Comparison of ENCODE assay signal across 11 mouse cellular contexts in genomic region chr17:27968033-27968750, GRCm38 (mm10). TPM values are rescaled to one million over a fixed set of nuclear protein-coding genes. Genes with fewer than 3 reads are reported as not detected.
A peak's percentile ranks its signal among the peaks of the same experiment; 100 is the strongest.
DNase-seq lines count a peak whose midpoint lies in the region; ATAC-seq and TF ChIP-seq lines count a peak whose summit lies in the region.
"Had no signal": no experiment of that assay in that cellular context is flagged by ENCODE, and none has a peak within 500 bp of the region (broad histone marks: within the 10 kb centered on the region; RNA-seq: fewer than 3 reads in every experiment).

No protein-coding gene starts in this region.

- ATAC-seq in lung, postnatal 0 days: no peak
- ATAC-seq in frontal cortex, adult (ENCODE audit: low TSS enrichment): no peak

- H3K27me3 ChIP-seq in kidney, adult 2 months (replicated peaks; ENCODE audit: control insufficient read depth, insufficient read depth, low read length): no peaks in the 10 kb centered on the region
- no peaks in the 10 kb centered on the region for H3K27me3 ChIP-seq in spleen, adult 2 months (ENCODE audit: control insufficient read depth, insufficient read depth, low read length)
- no peaks in the 10 kb centered on the region for H3K27me3 ChIP-seq in lung, postnatal 0 days (replicated peaks; ENCODE audit: insufficient read depth, low read length)
- H3K27me3 ChIP-seq: midbrain, embryonic 12.5 days had no signal

- no peak for TF ChIP-seq POLR2A in kidney, adult 2 months (IDR thresholded peaks at IDR 0.05; ENCODE audit: low read depth, low read length)
- TF ChIP-seq POLR2A in spleen, adult 2 months (IDR thresholded peaks at IDR 0.05; ENCODE audit: low read depth, low read length): no peak

- TF ChIP-seq CTCF in kidney, adult 2 months (conservative IDR thresholded peaks at IDR 0.05; ENCODE audit: insufficient read depth, insufficient read length, low read depth, low read length): no peak
- TF ChIP-seq CTCF in spleen, adult 2 months (IDR thresholded peaks at IDR 0.05; ENCODE audit: extremely low read depth, insufficient read depth, insufficient read length, insufficient replicate concordance): no peak
- no peak for TF ChIP-seq CTCF in lung, postnatal 0 days (IDR thresholded peaks at IDR 0.05)

- peaks cover 49% of the 10 kb centered on the region for H3K4me1 ChIP-seq in kidney, adult 2 months (ENCODE audit: control insufficient read depth, insufficient read depth, low read length)
- H3K4me1 ChIP-seq in spleen, adult 2 months (ENCODE audit: control insufficient read depth, insufficient read depth, insufficient read length): peaks cover 2% of the 10 kb centered on the region; the same call in 1 of the 2 replicates
- peaks cover 28% of the 10 kb centered on the region; the same call in 1 of the 2 replicates for H3K4me1 ChIP-seq in lung, postnatal 0 days (ENCODE audit: insufficient read depth, low read depth, low read length)

- peak; percentile 46 for TF ChIP-seq EP300 in lung, postnatal 0 days (IDR thresholded peaks at IDR 0.05)

- H3K36me3 ChIP-seq in kidney, adult 2 months (ENCODE audit: control insufficient read depth, insufficient read depth, low read length): no peaks in the 10 kb centered on the region
- no peaks in the 10 kb centered on the region for H3K36me3 ChIP-seq in spleen, adult 2 months (ENCODE audit: control insufficient read depth, insufficient read depth, low read length)
- H3K36me3 ChIP-seq in lung, postnatal 0 days (ENCODE audit: insufficient read depth, low read length): no peaks in the 10 kb centered on the region
- H3K36me3 ChIP-seq: midbrain, embryonic 12.5 days had no signal

- 0 out of 2 replicates have a peak overlapping the region, but pooled peaks have one; percentile 5 for H3K27ac ChIP-seq in kidney, adult 2 months (ENCODE audit: insufficient read depth, low read depth, low read length)
- H3K27ac ChIP-seq in spleen, adult 2 months (ENCODE audit: insufficient read depth, low read length): 0 out of 2 replicates have a peak overlapping the region, but pooled peaks have one; percentile 8
- H3K27ac ChIP-seq in lung, postnatal 0 days (ENCODE audit: low read length): peak overlapping the region; percentile 84
- H3K27ac ChIP-seq: midbrain, embryonic 12.5 days had no signal

- H3K4me2 ChIP-seq in lung, postnatal 0 days (replicated peaks; ENCODE audit: low read depth, low read length): no peak overlapping the region
- H3K4me2 ChIP-seq: lung, embryonic 14.5 days; midbrain, embryonic 12.5 days had no signal

- WGBS in kidney, adult 2 months: 63% methylated on average over 9 of the region's 9 CpGs
- WGBS in spleen, adult 2 months: 83% methylated on average over 9 of the region's 9 CpGs
- 73% methylated on average over 9 of the region's 9 CpGs for WGBS in lung, postnatal 0 days

- no peak overlapping the region for H3K9ac ChIP-seq in lung, postnatal 0 days (replicated peaks; ENCODE audit: low read depth)
- H3K9ac ChIP-seq: lung, embryonic 14.5 days; midbrain, embryonic 12.5 days had no signal

- no peak overlapping the region for H3K4me3 ChIP-seq in kidney, adult 2 months (ENCODE audit: insufficient read depth, low read depth, low read length)
- no peak overlapping the region for H3K4me3 ChIP-seq in spleen, adult 2 months (ENCODE audit: extremely low read depth, insufficient read depth, insufficient read length)
- H3K4me3 ChIP-seq in lung, postnatal 0 days (ENCODE audit: low read depth, low read length): no peak overlapping the region
- H3K4me3 ChIP-seq: erythroblast, embryonic 14.5 days; midbrain, embryonic 12.5 days had no signal

- no peak for DNase-seq in kidney, adult 2 months
- no peak for DNase-seq in kidney, postnatal 14 days
- no peak for DNase-seq in spleen, adult 2 months (ENCODE audit: low read depth in 1 of 2, low spot score in 2 of 2)
- DNase-seq in spleen, adult 12 weeks (ENCODE audit: low spot score): no peak
- no peak for DNase-seq in lung, postnatal 0 days (ENCODE audit: low spot score)
- no peak for DNase-seq in urinary bladder, postnatal 25 days (ENCODE audit: low spot score)
- DNase-seq: cerebellum, adult 18-20 months; lung, embryonic 14.5 days had no signal

- H3K9me3 ChIP-seq in lung, postnatal 0 days (ENCODE audit: low read length): no peaks in the 10 kb centered on the region
- H3K9me3 ChIP-seq: midbrain, embryonic 12.5 days had no signal

RNA-seq across cellular contexts. Expression of gene Taf11, which starts 58.5 kb away (rescaled TPM):
- polyA plus RNA-seq in kidney, adult 2 months (2012; rRNA removed): 12.0 and 15.3 TPM in 2 replicates
- polyA plus RNA-seq in spleen, adult 2 months (2012; rRNA removed): 5.7 and 6.6 TPM in 2 replicates
- polyA plus RNA-seq in lung, postnatal 0 days (2015; fragmentation: Nextera tagmentation; extraction: Ambion mirVana): 40.1 and 42.1 TPM in 2 replicates

RNA-seq across cellular contexts. Expression of gene Anks1, which starts 59.1 kb away (rescaled TPM):
- polyA plus RNA-seq in kidney, adult 2 months (2012; rRNA removed): 36.7 and 44.5 TPM in 2 replicates
- polyA plus RNA-seq in spleen, adult 2 months (2012; rRNA removed): 25.9 and 27.1 TPM in 2 replicates
- polyA plus RNA-seq in lung, postnatal 0 days (2015; fragmentation: Nextera tagmentation; extraction: Ambion mirVana): 25.4 and 25.5 TPM in 2 replicates

Comparison
In these comparisons a context has a peak if more than half of its experiments do, and no peak if none do; other contexts are left out.
1. H3K27ac ChIP-seq: peak in every context shown above with its lines; median percentile 84 in lung, postnatal 0 days; 8 in spleen, adult 2 months; 5 in kidney, adult 2 months.